Mouse (Mus musculus): Measurements from ENCODE around the gene Lmo3. TPM values are rescaled to one million over a fixed set of nuclear protein-coding genes. Genes with fewer than 3 reads are reported as not detected.

The Lmo3 gene
- polyA plus RNA-seq, 1 experiment from 2014 or later = 61.0 TPM

- H3K9ac ChIP-seq = peak overlapping the region; percentile 73
- peak; percentile 23; the same call in 1 of the 2 replicates for ATAC-seq (ENCODE audit: low FRiP score)
- peaks cover 68% of the 10 kb centered on the region for H3K4me1 ChIP-seq (replicated peaks)
- peak overlapping the region; percentile 78 for H3K4me2 ChIP-seq
- H3K9me3 ChIP-seq = no peaks in the 10 kb centered on the region
- peak overlapping the region; percentile 91 for H3K27ac ChIP-seq
- under 1% methylated on average over 14 of the region's 14 CpGs for WGBS
- no peaks in the 10 kb centered on the region for H3K36me3 ChIP-seq
- peak overlapping the region; percentile 51 for H3K4me3 ChIP-seq
- H3K27me3 ChIP-seq = peaks cover 5% of the 10 kb centered on the region
Measured at GRCm38 (mm10) chr6:138421191-138421613, 160.6 kb downstream of the Lmo3 start.

GRCm38 (mm10) chr6:138420536-138420891, 161.3 kb downstream of the Lmo3 start:
- Histone ChIP-seq H3K27me3 (peaks cover 5% of the 10 kb centered on the region), H3K4me3 (peak overlapping the region; percentile 51), H3K4me1 (replicated peaks) (peaks cover 62% of the 10 kb centered on the region), H3K27ac (peak overlapping the region; percentile 91), H3K4me2 (peak overlapping the region; percentile 78), H3K36me3 (no peaks in the 10 kb centered on the region; the same call in 1 of the 2 replicates), H3K9ac (peak overlapping the region; percentile 73), H3K9me3 (no peaks in the 10 kb centered on the region)
- WGBS = 4% methylated on average over 3 of the region's 3 CpGs
- ATAC-seq (ENCODE audit: low FRiP score) = peak; percentile 47

GRCm38 (mm10) chr6:138419871-138420535, 161.8 kb downstream of the Lmo3 start:
- 13% methylated on average over 8 of the region's 8 CpGs for WGBS
- H3K9me3 ChIP-seq = no peaks in the 10 kb centered on the region
- H3K27me3 ChIP-seq = peaks cover 5% of the 10 kb centered on the region
- peak overlapping the region; percentile 91 for H3K27ac ChIP-seq
- peaks cover 60% of the 10 kb centered on the region for H3K4me1 ChIP-seq (replicated peaks)
- H3K4me3 ChIP-seq = peak overlapping the region; percentile 51
- no peaks in the 10 kb centered on the region; the same call in 1 of the 2 replicates for H3K36me3 ChIP-seq
- H3K4me2 ChIP-seq = peak overlapping the region; percentile 78
- H3K9ac ChIP-seq = peak overlapping the region; percentile 73
- peak; percentile 47; the same call in 1 of the 2 replicates for ATAC-seq (ENCODE audit: low FRiP score)

GRCm38 (mm10) chr6:138412075-138412474, 169.7 kb downstream of the Lmo3 start:
- Histone ChIP-seq H3K4me3 (no peak overlapping the region), H3K27me3 (no peaks in the 10 kb centered on the region), H3K9me3 (no peaks in the 10 kb centered on the region), H3K9ac (no peak overlapping the region), H3K4me2 (no peak overlapping the region), H3K4me1 (replicated peaks) (0 out of 2 replicates have a peak, but pooled peaks cover 2% of the 10 kb centered on the region), H3K36me3 (no peaks in the 10 kb centered on the region; the same call in 1 of the 2 replicates), H3K27ac (no peak overlapping the region)
- ATAC-seq (ENCODE audit: low FRiP score) = no peak
- 87% methylated on average over 3 of the region's 3 CpGs for WGBS

GRCm38 (mm10) chr6:138402031-138402430, 179.7 kb downstream of the Lmo3 start:
- Histone ChIP-seq H3K4me1 (replicated peaks) (no peaks in the 10 kb centered on the region; the same call in 1 of the 2 replicates), H3K4me3 (no peak overlapping the region), H3K36me3 (no peaks in the 10 kb centered on the region), H3K27ac (no peak overlapping the region), H3K4me2 (no peak overlapping the region), H3K27me3 (no peaks in the 10 kb centered on the region), H3K9me3 (no peaks in the 10 kb centered on the region), H3K9ac (no peak overlapping the region)
- ATAC-seq (ENCODE audit: low FRiP score) = no peak
- 78% methylated on average over 6 of the region's 6 CpGs for WGBS

GRCm38 (mm10) chr6:138398836-138399235, 182.9 kb downstream of the Lmo3 start:
- no peak overlapping the region for H3K9ac ChIP-seq
- no peak for ATAC-seq (ENCODE audit: low FRiP score)

GRCm38 (mm10) chr6:138391085-138391484, 190.7 kb downstream of the Lmo3 start:
- H3K27me3 ChIP-seq = no peaks in the 10 kb centered on the region
- no peak overlapping the region for H3K27ac ChIP-seq
- no peak overlapping the region for H3K9ac ChIP-seq
- H3K4me1 ChIP-seq (replicated peaks) = peaks cover 7% of the 10 kb centered on the region; the same call in 1 of the 2 replicates
- no peak overlapping the region for H3K4me3 ChIP-seq
- WGBS = 62% methylated on average over 5 of the region's 5 CpGs
- H3K36me3 ChIP-seq = no peaks in the 10 kb centered on the region
- no peak for ATAC-seq (ENCODE audit: low FRiP score)
- H3K9me3 ChIP-seq = no peaks in the 10 kb centered on the region
- no peak overlapping the region for H3K4me2 ChIP-seq

More at GRCm38 (mm10) chr6:138398836-138399235, 182.9 kb downstream of the Lmo3 start:
- no peaks in the 10 kb centered on the region; the same call in 1 of the 2 replicates for H3K4me1 ChIP-seq (replicated peaks)
- H3K9me3 ChIP-seq = no peaks in the 10 kb centered on the region
- H3K4me3 ChIP-seq = no peak overlapping the region
- no peak overlapping the region for H3K4me2 ChIP-seq
- 100% methylated on average over 1 of the region's 1 CpGs for WGBS
- H3K27me3 ChIP-seq = no peaks in the 10 kb centered on the region
- H3K36me3 ChIP-seq = no peaks in the 10 kb centered on the region
- no peak overlapping the region for H3K27ac ChIP-seq

GRCm38 (mm10) chr6:138388168-138388936, 193.4 kb downstream of the Lmo3 start:
- no peaks in the 10 kb centered on the region for H3K36me3 ChIP-seq
- no peak overlapping the region for H3K9ac ChIP-seq
- 60% methylated on average over 18 of the region's 18 CpGs for WGBS
- no peak overlapping the region for H3K4me2 ChIP-seq
- H3K27me3 ChIP-seq = no peaks in the 10 kb centered on the region
- H3K27ac ChIP-seq = no peak overlapping the region
- no peaks in the 10 kb centered on the region for H3K9me3 ChIP-seq
- H3K4me1 ChIP-seq (replicated peaks) = peaks cover 7% of the 10 kb centered on the region
- peak; percentile 72; the same call in 1 of the 2 replicates for ATAC-seq (ENCODE audit: low FRiP score)
- no peak overlapping the region for H3K4me3 ChIP-seq

- no peak overlapping the region for H3K4me3 ChIP-seq
- ATAC-seq (ENCODE audit: low FRiP score) = no peak
- no peaks in the 10 kb centered on the region for H3K9me3 ChIP-seq
- H3K9ac ChIP-seq = no peak overlapping the region
- H3K4me1 ChIP-seq (replicated peaks) = peaks cover 12% of the 10 kb centered on the region
- no peak overlapping the region for H3K27ac ChIP-seq
- H3K27me3 ChIP-seq = no peaks in the 10 kb centered on the region
- no peaks in the 10 kb centered on the region for H3K36me3 ChIP-seq
- 91% methylated on average over 1 of the region's 1 CpGs for WGBS
- H3K4me2 ChIP-seq = no peak overlapping the region
Measured at GRCm38 (mm10) chr6:138383208-138383607, 198.6 kb downstream of the Lmo3 start.

- 83% methylated on average over 2 of the region's 2 CpGs for WGBS
- Histone ChIP-seq H3K27me3 (no peaks in the 10 kb centered on the region), H3K36me3 (no peaks in the 10 kb centered on the region; the same call in 1 of the 2 replicates), H3K9me3 (no peaks in the 10 kb centered on the region), H3K9ac (no peak overlapping the region), H3K4me2 (no peak overlapping the region), H3K4me3 (no peak overlapping the region), H3K4me1 (replicated peaks) (no peaks in the 10 kb centered on the region), H3K27ac (no peak overlapping the region)
- no peak for ATAC-seq (ENCODE audit: low FRiP score)
Measured at GRCm38 (mm10) chr6:138371176-138371575, 210.6 kb downstream of the Lmo3 start.

GRCm38 (mm10) chr6:138364111-138364510, 217.7 kb downstream of the Lmo3 start:
- Histone ChIP-seq H3K4me2 (no peak overlapping the region), H3K36me3 (no peaks in the 10 kb centered on the region; the same call in 1 of the 2 replicates), H3K4me1 (replicated peaks) (no peaks in the 10 kb centered on the region), H3K9me3 (no peaks in the 10 kb centered on the region), H3K9ac (no peak overlapping the region), H3K4me3 (no peak overlapping the region), H3K27me3 (no peaks in the 10 kb centered on the region), H3K27ac (no peak overlapping the region)
- 67% methylated on average over 5 of the region's 5 CpGs for WGBS
- no peak for ATAC-seq (ENCODE audit: low FRiP score)

- Histone ChIP-seq H3K36me3 (no peaks in the 10 kb centered on the region), H3K27me3 (no peaks in the 10 kb centered on the region), H3K27ac (no peak overlapping the region), H3K9me3 (no peaks in the 10 kb centered on the region), H3K4me1 (replicated peaks) (no peaks in the 10 kb centered on the region), H3K9ac (no peak overlapping the region), H3K4me2 (no peak overlapping the region), H3K4me3 (no peak overlapping the region)
- ATAC-seq (ENCODE audit: low FRiP score) = no peak
- 85% methylated on average over 3 of the region's 3 CpGs for WGBS
Measured at GRCm38 (mm10) chr6:138350587-138351345, 231.0 kb downstream of the Lmo3 start.
